Mouse (Mus musculus) limb, embryonic 12.5 days (tissue): ENCODE measurements around the gene Pgap2. TPM values are rescaled to one million over a fixed set of nuclear protein-coding genes. Genes with fewer than 3 reads are reported as not detected.

Experiments used
- ATAC-seq: fragments of 200-750 bp; cut with Nextera tagmentation; 2 replicates; pipeline ENCODE4 v1.8.0; 2017; ENCODE audit warnings: low read depth, moderate TSS enrichment; ENCODE audit not compliant: insufficient number of reproducible peaks, insufficient read depth, low FRiP score, low TSS enrichment
- H3K27ac ChIP-seq: fragments of 300-500 bp; sonication (generic); 2 replicates; pipeline ENCODE4 v1.5.1; 2016; ENCODE audit warnings: mild to moderate bottlenecking, moderate library complexity
- H3K27me3 ChIP-seq: fragments of 300-500 bp; sonication (generic); 2 replicates; pipeline ENCODE4 v1.6.1; 2016; ENCODE audit warnings: mild to moderate bottlenecking, moderate library complexity
- H3K36me3 ChIP-seq: fragments of 300-500 bp; sonication (generic); 2 replicates; pipeline ENCODE4 v1.6.1; 2016; ENCODE audit warnings: mild to moderate bottlenecking, moderate library complexity
- H3K4me1 ChIP-seq: fragments of 300-500 bp; sonication (generic); replicated peaks from 2 replicates; pipeline ENCODE4 v1.6.1; 2016
- H3K4me2 ChIP-seq: fragments of 300-500 bp; sonication (generic); 2 replicates; pipeline ENCODE4 v1.6.1; 2016; ENCODE audit warnings: mild to moderate bottlenecking, moderate library complexity
- H3K4me3 ChIP-seq: fragments of 300-500 bp; sonication (generic); replicated peaks from 2 replicates; pipeline ENCODE4 v1.5.1; 2016; ENCODE audit warnings: mild to moderate bottlenecking
- H3K9ac ChIP-seq: fragments of 300-500 bp; sonication (generic); replicated peaks from 2 replicates; pipeline ENCODE4 v1.6.1; 2016; ENCODE audit warnings: mild to moderate bottlenecking, moderate library complexity
- H3K9me3 ChIP-seq: fragments of 300-500 bp; sonication (generic); 2 replicates; pipeline ENCODE4 v1.6.1; 2016; ENCODE audit warnings: mild to moderate bottlenecking, moderate library complexity
- WGBS: fragments of 180-500 bp; shearing (Covaris S2); methylation state at CpG from one replicate; pipeline ENCODE4 v1.1.7; 2016; 5-methylcytosine and 5-hydroxymethylcytosine counted together
- polyA plus RNA-seq: library from polyadenylated mRNA; unstranded; fragments of >200 nt; fragmentation: Nextera tagmentation; extraction: Ambion mirVana; gene quantifications from 2 replicates; pipeline ENCODE4 v1.2.1, GENCODE M21; 2016

The Pgap2 gene
- polyA plus RNA-seq, 1 experiment from 2014 or later = 82.0 TPM

DNA sequence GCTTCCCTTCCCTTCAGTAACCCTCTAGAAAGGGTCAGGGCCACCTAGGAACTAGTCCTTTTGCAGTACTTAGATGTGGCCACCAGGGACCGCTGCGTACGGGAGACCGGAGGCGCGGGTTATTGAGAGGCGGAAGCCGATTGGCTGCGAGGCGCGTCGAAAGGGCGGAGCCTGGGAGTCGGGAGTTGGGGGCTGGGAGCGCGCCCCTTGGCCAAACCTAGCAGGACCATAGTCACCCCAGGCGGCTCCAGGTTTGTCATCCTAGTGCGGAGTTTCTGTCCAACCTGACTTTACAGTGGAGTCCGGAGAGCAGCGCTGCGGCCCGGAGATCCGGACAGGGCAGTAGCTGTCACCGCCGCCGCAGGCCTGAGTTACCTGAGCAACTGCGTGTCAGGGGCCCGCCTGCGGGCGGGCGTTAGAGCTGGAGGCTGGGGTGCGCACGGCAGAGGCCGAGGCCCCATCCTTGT, 57.1 kb downstream of the Pgap2 start:
- ATAC-seq = peak; percentile 90
- under 1% methylated on average over 34 of the region's 34 CpGs for WGBS
- no peaks in the 10 kb centered on the region for H3K36me3 ChIP-seq
- H3K9ac ChIP-seq = peak overlapping the region; percentile 70
- H3K27ac ChIP-seq = peak overlapping the region; percentile 66; the same call in 1 of the 2 replicates
- H3K4me1 ChIP-seq = peaks cover 8% of the 10 kb centered on the region
- H3K27me3 ChIP-seq = peaks cover 8% of the 10 kb centered on the region
- peak overlapping the region; percentile 73 for H3K4me2 ChIP-seq
- H3K9me3 ChIP-seq = no peaks in the 10 kb centered on the region
- H3K4me3 ChIP-seq = peak overlapping the region; percentile 87

DNA sequence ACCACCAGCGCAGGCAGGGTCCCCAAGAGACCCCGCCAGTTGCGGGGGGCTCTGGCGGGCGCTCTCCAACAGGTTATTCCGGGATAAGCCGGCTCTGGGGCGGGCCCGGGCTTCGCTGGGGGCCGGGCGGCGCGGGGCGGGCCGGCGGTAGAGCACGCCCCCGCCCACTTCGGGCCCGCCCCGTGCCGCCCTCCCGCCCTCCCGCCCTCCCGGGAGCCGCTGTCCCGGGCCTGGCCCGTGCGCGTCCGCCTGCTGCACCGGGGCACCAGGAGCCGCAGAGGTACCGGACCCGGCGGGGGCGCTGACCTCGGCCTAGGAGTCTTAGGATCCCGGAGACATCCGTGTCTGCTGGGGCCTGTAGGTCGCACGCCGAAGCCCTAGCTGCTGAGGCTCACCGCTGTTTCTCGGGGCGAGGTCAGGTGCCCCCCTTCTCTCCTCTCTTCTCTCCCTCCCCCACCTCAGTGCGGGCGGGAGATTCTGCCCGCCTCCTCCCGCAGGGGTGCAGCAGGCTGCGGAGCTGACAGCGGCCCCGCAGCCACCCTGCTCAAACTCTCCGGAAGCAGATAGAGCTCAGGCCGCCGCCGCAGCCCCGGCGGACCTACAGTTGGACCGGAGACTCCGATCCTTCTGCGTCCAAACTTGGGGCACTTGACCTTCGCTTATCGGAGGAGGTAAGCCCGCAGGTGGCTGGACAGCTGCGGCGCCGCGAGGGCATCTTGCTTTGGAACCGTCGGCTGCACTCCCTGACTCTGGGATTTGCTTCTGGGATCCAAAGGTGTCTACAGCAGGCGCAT, 57.8 kb downstream of the Pgap2 start, which contains the start of gene Stim1:
Gene Stim1, plus strand, starts transcription at position 206 of the 794 bp plus-strand sequence.
- ATAC-seq = peak; percentile 86
- Histone ChIP-seq H3K27me3 (peaks cover 8% of the 10 kb centered on the region), H3K4me1 (peaks cover 8% of the 10 kb centered on the region), H3K27ac (peak within 1 kb of the TSS; percentile 66; the same call in 1 of the 2 replicates), H3K36me3 (no peaks in the 10 kb centered on the region), H3K4me2 (peak within 1 kb of the TSS; percentile 73), H3K4me3 (peak within 1 kb of the TSS; percentile 87), H3K9ac (peak within 1 kb of the TSS; percentile 70), H3K9me3 (no peaks in the 10 kb centered on the region)
- under 1% methylated on average over 45 of the region's 73 CpGs for WGBS

DNA sequence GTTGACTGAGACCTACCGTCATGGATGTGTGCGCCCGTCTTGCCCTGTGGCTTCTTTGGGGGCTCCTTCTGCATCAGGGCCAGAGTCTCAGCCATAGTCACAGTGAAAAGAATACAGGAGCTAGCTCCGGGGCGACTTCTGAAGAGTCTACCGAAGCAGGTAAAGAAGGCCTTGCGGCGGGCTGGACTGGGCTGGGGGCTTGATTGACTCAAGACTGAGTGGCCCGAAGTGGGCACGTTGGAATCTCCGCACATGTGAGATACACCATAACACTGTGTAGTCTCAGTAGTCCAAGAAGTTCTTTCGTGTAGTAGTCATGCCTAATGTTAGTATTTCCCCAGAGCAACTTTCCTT, 58.4 kb downstream of the Pgap2 start:
- Histone ChIP-seq H3K9ac (peak overlapping the region; percentile 70), H3K4me3 (peak overlapping the region; percentile 87), H3K36me3 (no peaks in the 10 kb centered on the region), H3K4me2 (peak overlapping the region; percentile 73), H3K27me3 (peaks cover 8% of the 10 kb centered on the region), H3K27ac (no peak overlapping the region), H3K4me1 (peaks cover 8% of the 10 kb centered on the region), H3K9me3 (no peaks in the 10 kb centered on the region)
- no peak for ATAC-seq
- 7% methylated on average over 12 of the region's 12 CpGs for WGBS

- 92% methylated on average over 3 of the region's 3 CpGs for WGBS
- no peak overlapping the region for H3K27ac ChIP-seq
- peaks cover 8% of the 10 kb centered on the region for H3K27me3 ChIP-seq
- no peaks in the 10 kb centered on the region for H3K36me3 ChIP-seq
- no peaks in the 10 kb centered on the region for H3K9me3 ChIP-seq
- ATAC-seq = no peak
- H3K4me2 ChIP-seq = no peak overlapping the region
- no peak overlapping the region for H3K9ac ChIP-seq
- no peak overlapping the region for H3K4me3 ChIP-seq
- H3K4me1 ChIP-seq = peaks cover 8% of the 10 kb centered on the region
Measured at GRCm38 (mm10) chr7:102272422-102272948, 62.5 kb downstream of the Pgap2 start.

- Histone ChIP-seq H3K36me3 (no peaks in the 10 kb centered on the region), H3K4me3 (no peak overlapping the region), H3K27ac (no peak overlapping the region), H3K4me2 (no peak overlapping the region), H3K4me1 (no peaks in the 10 kb centered on the region), H3K27me3 (no peaks in the 10 kb centered on the region), H3K9ac (no peak overlapping the region), H3K9me3 (no peaks in the 10 kb centered on the region)
- ATAC-seq = no peak
- WGBS = 85% methylated on average over 1 of the region's 1 CpGs
Measured at GRCm38 (mm10) chr7:102281403-102281802, 71.4 kb downstream of the Pgap2 start.

DNA sequence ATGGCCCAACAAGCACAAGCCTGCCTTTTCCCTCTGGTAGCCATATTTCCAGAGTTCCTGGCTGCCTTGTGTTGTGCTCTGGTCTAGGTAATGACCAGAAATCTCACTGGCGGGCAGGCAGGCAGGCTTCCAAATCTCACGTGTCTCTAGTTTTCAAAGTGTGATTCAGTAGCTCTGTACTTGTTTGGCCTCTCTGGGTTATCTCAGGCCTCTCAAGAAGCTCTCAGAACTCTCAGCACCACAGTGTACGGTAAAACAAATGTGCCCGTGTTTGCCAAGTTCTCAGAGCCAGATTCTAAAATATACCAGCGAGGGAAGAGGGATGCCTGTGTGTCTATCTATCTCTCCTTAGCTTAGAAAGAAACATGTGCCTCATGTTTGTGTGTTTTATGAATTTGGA, 72.3 kb downstream of the Pgap2 start:
- whole genome bisulfite sequencing = 79% methylated on average over 5 of the region's 5 CpGs
- no peak overlapping the region for H3K9ac ChIP-seq
- H3K27me3 ChIP-seq = no peaks in the 10 kb centered on the region
- no peak overlapping the region for H3K4me2 ChIP-seq
- no peaks in the 10 kb centered on the region for H3K36me3 ChIP-seq
- H3K27ac ChIP-seq = no peak overlapping the region
- H3K9me3 ChIP-seq = no peaks in the 10 kb centered on the region
- no peak overlapping the region for H3K4me3 ChIP-seq
- no peak for ATAC-seq
- H3K4me1 ChIP-seq = no peaks in the 10 kb centered on the region

Other genes with a start within 250 kb of the Pgap2 start
- gene Il18bp, start 191.5 kb upstream of the Pgap2 start, polyA plus RNA-seq = 3.4 and 3.7 TPM in 2 replicates
- 28.8 and 30.7 TPM in 2 replicates for gene Rnf121, start 144.7 kb upstream of the Pgap2 start, polyA plus RNA-seq
- 48.7 and 51.7 TPM in 2 replicates for gene Xndc1, start 144.7 kb upstream of the Pgap2 start, polyA plus RNA-seq
- gene Xntrpc, start 144.5 kb upstream of the Pgap2 start, polyA plus RNA-seq = 2.3 and 2.9 TPM in 2 replicates
- gene Trpc2, start 127.1 kb upstream of the Pgap2 start, polyA plus RNA-seq = not detected in 2 replicates
- gene Art1, start 108.5 kb upstream of the Pgap2 start, polyA plus RNA-seq = 8.0 and 8.3 TPM in 2 replicates
- gene Art5, start 100.7 kb upstream of the Pgap2 start, polyA plus RNA-seq = 5.1 and 7.2 TPM in 2 replicates
- not detected in 2 replicates for gene Chrna10, start 93.4 kb upstream of the Pgap2 start, polyA plus RNA-seq
- gene Nup98, start within 50 bp of the Pgap2 start, polyA plus RNA-seq = 50.5 and 51.8 TPM in 2 replicates
- gene Rhog, start 45.8 kb downstream of the Pgap2 start, polyA plus RNA-seq = 47.8 and 50.4 TPM in 2 replicates
- gene Stim1, start 57.6 kb downstream of the Pgap2 start, polyA plus RNA-seq = 17.7 and 25.3 TPM in 2 replicates
- gene Rrm1, start 231.5 kb downstream of the Pgap2 start, polyA plus RNA-seq = 190 and 192 TPM in 2 replicates